8 mouse cellular contexts compared by ENCODE assay signal in genomic region chr17:5440159-5440971, GRCm38 (mm10). TPM values are rescaled to one million over a fixed set of nuclear protein-coding genes. Genes with fewer than 3 reads are reported as not detected.
A peak's percentile ranks its signal among the peaks of the same experiment; 100 is the strongest.
DNase-seq lines count a peak whose midpoint lies in the region; ATAC-seq lines count a peak whose summit lies in the region.

Gene Tmem242, minus strand, starts transcription at chr17:5440259.

- peak within 1 kb of the TSS; percentile 67 for H3K4me3 ChIP-seq in hindbrain, embryonic 16.5 days (ENCODE audit: low read length)
- H3K4me3 ChIP-seq in macrophage (ENCODE audit: inconsistent target), result peak within 1 kb of the TSS; percentile 76

- ATAC-seq in hindbrain, embryonic 16.5 days, result peak; percentile 98

- DNase-seq in WW6 (ENCODE audit: low read depth, low spot score), result peak; percentile 70
- DNase-seq in cerebellum, postnatal 4 days (ENCODE audit: low spot score in 2 of 2), result peak; percentile 88 to 91
- DNase-seq in gastrocnemius, adult 18-20 months (ENCODE audit: low spot score), result peak; percentile 95
- peak; percentile 87 to 89 for DNase-seq in left cerebral cortex, adult 18-20 months (ENCODE audit: low spot score in 2 of 2)
- peak; percentile 86 for DNase-seq in right cerebral cortex, adult 18-20 months
- peak; percentile 71 for DNase-seq in urinary bladder, postnatal 10 days (ENCODE audit: low spot score)

- peak within 1 kb of the TSS; percentile 78 for H3K27ac ChIP-seq in hindbrain, embryonic 16.5 days (ENCODE audit: low read depth, low read length)
- H3K27ac ChIP-seq in macrophage, result peak within 1 kb of the TSS; percentile 93

- 0% methylated on average over 27 of the region's 27 CpGs for WGBS in hindbrain, embryonic 16.5 days
- WGBS in macrophage (ENCODE audit: missing documents), result 2% methylated on average over 27 of the region's 27 CpGs

- peak within 1 kb of the TSS; percentile 92 for H3K4me2 ChIP-seq in hindbrain, embryonic 16.5 days (ENCODE audit: low read length)

- H3K27me3 ChIP-seq in hindbrain, embryonic 16.5 days (replicated peaks; ENCODE audit: control insufficient read depth, insufficient read depth, low read length), result no peaks in the 10 kb centered on the region

- no peaks in the 10 kb centered on the region for H3K9me3 ChIP-seq in hindbrain, embryonic 16.5 days (ENCODE audit: control insufficient read depth, low read length)

- H3K79me2 ChIP-seq in macrophage (ENCODE audit: inconsistent target), result peaks cover 47% of the 10 kb centered on the region

- H3K4me1 ChIP-seq in hindbrain, embryonic 16.5 days (ENCODE audit: control insufficient read depth, insufficient read depth, low read depth, low read length), result peaks cover 19% of the 10 kb centered on the region

- no peaks in the 10 kb centered on the region; the same call in 1 of the 2 replicates for H3K36me3 ChIP-seq in hindbrain, embryonic 16.5 days (ENCODE audit: control insufficient read depth, insufficient read depth, low read length)
- H3K36me3 ChIP-seq in macrophage (ENCODE audit: inconsistent target), result no peaks in the 10 kb centered on the region

- H3K9ac ChIP-seq in hindbrain, embryonic 16.5 days (ENCODE audit: low read depth, low read length), result peak within 1 kb of the TSS; percentile 72

RNA-seq across cellular contexts. Expression of gene Tmem242, which starts in this region (rescaled TPM):
- 100 to 1,000 TPM; 147 to 152 TPM for total RNA-seq in gastrocnemius, adult 18-20 months (2021)
- 112 and 118 TPM in 2 replicates for polyA plus RNA-seq in hindbrain, embryonic 16.5 days (2015; fragmentation: Nextera tagmentation; extraction: Ambion mirVana)
- total RNA-seq in left cerebral cortex, adult 18-20 months (2021), result 10 to 100 TPM; 76.2 to 79.1 TPM
- total RNA-seq in macrophage (2018; cell fraction: chromatin; rRNA removed), result 10 to 100 TPM in 24 of 26 experiments, 1 to 10 TPM in 2; 6.7 to 53.6 (median 25.2) TPM
- total RNA-seq in macrophage (2018; cell fraction: cytosol; rRNA removed), result 100 to 1,000 TPM in 23 of 26 experiments, 10 to 100 TPM in 3; 86.3 to 153 (median 116) TPM
- 10 to 100 TPM; 13.8 to 55.2 (median 32.8) TPM for total RNA-seq in macrophage (2018; cell fraction: nucleus; rRNA removed)
- polyA plus RNA-seq in macrophage (2018), result 86.0 to 110 TPM (median 99.2 TPM) in 3 replicates

Comparison
In these comparisons a context has a peak if more than half of its experiments do, and no peak if none do; other contexts are left out.
1. Peak in every context shown above with its lines: DNase-seq, ATAC-seq, H3K4me3 ChIP-seq and H3K27ac ChIP-seq.